Mouse (Mus musculus): ENCODE data around the gene Lif.

The Lif gene

DNA sequence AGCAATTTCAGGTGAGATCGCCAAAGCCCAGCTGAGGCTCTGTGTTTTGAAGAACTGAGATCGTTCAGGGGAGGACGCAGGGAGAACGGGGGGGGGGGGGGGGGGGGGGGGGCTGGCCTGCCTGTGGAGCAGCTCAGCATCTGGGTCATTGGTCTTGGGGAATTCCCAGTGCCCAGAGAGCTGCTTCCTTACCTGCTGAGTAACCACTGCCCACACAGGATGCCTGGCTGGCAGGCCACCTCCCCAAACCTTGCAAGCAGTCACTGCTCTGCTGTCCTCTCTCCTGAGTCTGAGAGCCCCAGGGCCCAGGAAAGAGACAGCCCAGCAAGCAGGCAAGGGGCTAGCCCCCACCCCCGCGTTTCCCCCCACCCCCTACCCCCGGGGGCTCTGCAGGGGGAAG, 5.5 kb downstream of the Lif start:
- DNase-seq (ENCODE audit: low spot score): no peak

DNA sequence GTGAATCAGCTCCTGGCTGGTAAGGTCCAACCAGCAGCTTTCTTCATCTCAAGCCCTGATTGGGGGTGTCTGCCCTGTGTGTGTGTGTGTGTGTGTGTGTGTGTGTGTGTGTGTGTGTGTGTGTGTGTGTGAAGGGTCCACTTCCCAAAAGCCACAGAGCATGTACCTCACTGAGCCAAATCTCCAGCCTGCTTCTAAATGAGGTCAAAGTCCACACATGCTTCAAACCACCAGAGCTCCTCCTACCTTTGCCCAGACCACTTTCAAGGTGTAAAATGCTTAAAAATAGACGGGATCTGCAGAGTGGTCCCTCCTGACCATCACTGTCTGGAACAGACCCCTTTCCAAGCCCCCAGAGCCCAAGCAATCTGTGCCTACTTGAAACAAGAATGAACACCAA, 5.9 kb downstream of the Lif start:
- no peak for DNase-seq (ENCODE audit: low spot score)

DNA sequence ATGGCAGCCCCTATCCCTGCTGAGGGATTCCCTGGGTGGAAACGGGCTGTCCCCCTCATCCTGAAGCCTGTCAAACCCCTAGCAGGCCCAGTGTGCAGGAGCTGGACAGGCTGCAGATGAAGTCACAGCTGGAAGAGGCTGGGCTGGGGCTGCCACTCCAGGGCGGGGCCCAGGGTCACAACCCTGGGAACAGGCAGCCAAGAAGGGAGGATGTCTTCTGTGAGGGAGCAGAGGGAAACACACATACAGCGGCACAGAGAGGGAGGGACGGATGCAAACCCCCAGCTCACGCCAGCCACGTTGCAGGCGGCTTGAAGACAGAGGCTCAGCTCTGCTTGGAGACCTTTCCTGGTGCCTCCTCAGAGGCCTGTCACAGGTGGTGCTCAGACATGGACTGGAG, 6.7 kb downstream of the Lif start:
- no peak for DNase-seq (ENCODE audit: low spot score)

DNA sequence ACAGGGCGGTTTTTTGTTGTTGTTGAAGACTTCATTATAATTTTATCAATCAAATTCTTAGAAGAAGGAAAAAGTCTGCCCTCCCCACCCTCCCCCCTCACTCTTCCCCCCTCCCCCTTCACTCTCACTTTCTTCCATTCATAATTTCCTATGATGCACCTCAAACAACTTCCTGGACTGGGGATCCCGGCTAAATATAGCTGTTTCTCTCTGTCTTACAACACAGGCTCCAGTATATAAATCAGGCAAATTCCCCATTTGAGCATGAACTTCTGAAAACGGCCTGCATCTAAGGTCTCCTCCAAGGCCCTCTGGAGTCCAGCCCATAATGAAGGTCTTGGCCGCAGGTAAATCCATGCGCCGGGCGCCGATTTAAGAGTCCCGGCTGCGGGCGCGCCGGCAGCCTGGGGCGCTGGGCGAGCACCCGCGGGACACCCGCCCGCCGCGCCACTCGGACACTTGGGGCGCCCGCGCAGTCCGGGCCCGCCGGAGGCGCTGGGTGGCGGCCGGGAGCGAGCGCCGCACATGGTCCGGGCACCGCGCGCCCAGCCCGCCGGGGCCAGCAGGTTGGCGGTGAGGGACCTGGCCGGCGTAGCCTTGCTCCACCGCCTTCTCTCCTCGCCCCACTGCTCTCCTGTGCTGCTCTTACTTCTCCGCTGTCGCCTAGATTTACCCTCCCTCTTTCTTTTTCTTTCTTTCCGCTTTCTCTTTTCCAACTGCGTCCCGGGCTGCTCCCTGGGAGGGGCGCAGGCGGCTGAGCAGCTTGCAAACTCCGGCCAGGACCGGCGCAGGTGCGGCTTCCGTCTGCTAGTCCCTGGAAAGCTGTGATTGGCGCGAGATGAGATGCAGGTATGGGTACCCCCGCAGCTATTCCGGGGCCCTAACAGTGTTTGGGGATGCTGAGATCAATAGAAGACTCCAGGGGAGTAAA, 9.2 kb downstream of the Lif start:
- DNase-seq (ENCODE audit: low spot score): no peak

- DNase-seq (ENCODE audit: low spot score): no peak
Observed at GRCm38 (mm10) chr11:4267202-4267578, 9.8 kb downstream of the Lif start.

DNA sequence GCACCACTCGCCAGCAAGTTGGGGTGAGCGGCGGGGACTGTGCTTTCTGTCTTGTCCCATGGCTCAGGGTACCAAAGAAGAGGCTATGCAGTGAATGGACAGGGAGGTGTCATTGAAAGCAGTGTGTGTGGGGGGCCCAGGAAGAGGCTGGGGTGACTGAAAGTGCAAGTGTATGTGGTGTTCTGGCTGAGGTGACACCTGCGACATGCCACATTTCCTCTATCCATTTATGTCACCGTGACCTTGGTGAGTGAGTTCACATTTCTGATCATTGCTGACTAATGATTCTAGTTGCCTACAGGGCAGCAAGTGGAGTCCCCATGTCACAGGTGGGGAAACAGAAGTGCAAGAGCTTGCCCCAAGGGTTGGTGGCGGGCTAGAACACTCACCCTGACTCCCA, 11.1 kb downstream of the Lif start:
- DNase-seq (ENCODE audit: low spot score): no peak

GRCm38 (mm10) chr11:4270744-4271459, 13.5 kb downstream of the Lif start:
- no peak for DNase-seq (ENCODE audit: low spot score)

DNA sequence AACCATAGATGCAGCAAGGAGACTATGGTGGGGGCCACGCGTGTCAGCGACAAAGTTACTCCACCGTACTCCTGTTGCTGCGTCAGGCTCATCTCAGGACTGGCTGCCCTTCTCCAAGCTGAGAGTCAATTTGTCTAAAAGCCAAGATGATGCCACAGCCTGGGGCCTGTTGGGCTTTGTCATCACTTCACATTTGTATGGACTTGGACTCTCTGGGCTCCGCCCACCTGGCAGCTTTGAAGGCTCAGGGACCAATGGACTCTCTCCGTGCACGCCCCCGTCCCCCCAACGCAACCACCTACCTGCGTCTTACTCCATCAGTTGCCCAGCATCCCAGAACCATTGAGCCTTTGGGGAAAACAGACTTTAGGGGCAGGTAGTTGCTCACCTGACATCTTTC, 14.2 kb downstream of the Lif start:
- DNase-seq (ENCODE audit: low spot score): no peak

GRCm38 (mm10) chr11:4276411-4276861, 19.1 kb downstream of the Lif start:
- DNase-seq (ENCODE audit: low spot score): no peak

DNA sequence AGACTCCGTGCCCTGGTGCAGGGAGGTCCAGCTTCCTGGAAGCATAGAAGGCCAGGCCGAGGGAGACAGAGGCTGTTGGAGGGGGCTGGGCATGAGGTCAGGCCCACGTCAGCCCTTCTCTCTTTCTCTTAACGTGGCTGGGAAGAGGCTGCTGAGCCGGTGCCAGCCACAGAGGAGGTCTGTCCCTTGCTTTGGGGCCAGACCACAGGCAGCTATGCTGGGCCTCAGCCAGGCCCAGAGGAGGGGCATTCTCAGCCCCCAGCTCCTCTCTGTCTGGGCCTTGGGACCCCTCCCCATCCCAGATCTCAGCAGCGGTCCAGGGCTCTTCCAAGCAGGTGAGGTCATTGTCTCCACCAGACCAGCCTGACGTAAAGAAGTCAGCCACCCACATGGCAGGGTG, 22.6 kb downstream of the Lif start:
- DNase-seq (ENCODE audit: low spot score): no peak

- DNase-seq (ENCODE audit: low spot score): no peak
Observed at GRCm38 (mm10) chr11:4281852-4282251, 24.5 kb downstream of the Lif start.

GRCm38 (mm10) chr11:4283627-4284026, 26.3 kb downstream of the Lif start:
- no peak for DNase-seq (ENCODE audit: low spot score)

- no peak for DNase-seq (ENCODE audit: low spot score)
Observed at GRCm38 (mm10) chr11:4289280-4289679, 31.9 kb downstream of the Lif start.

GRCm38 (mm10) chr11:4291639-4292038, 34.3 kb downstream of the Lif start:
- no peak for DNase-seq (ENCODE audit: low spot score)

DNA sequence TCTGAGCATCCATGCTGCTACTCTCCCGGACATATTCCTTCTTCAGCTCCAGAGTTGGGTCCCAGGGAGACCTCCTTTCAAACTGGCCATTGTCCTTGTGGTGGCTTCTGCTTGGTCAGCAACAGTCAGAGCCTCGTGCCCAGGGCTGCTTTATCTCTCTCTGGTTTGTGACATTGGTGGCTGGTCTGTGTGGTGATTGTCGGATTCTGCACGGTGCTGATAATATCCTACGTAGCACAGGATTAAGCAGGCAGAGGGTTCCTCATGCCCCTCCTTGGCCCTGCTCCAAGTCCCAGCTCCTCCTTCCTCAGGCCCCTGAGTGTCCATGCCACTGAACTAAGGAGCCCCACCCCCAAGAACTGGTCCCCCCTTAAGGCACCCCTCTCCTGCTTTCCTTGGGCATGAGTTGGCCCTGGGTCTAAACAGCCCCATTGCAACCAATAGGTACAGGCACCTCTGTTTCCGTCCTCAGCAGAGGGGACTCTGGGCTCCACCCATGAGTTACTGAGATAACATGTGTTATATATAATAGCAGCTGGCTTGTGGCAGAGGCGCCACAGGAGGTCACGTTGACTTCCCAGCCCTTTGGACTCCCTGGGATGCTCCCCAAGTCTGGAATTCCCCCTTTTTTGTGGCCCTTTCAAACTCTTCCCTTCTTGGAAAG, 35.0 kb downstream of the Lif start:
- DNase-seq (ENCODE audit: low spot score): no peak

DNA sequence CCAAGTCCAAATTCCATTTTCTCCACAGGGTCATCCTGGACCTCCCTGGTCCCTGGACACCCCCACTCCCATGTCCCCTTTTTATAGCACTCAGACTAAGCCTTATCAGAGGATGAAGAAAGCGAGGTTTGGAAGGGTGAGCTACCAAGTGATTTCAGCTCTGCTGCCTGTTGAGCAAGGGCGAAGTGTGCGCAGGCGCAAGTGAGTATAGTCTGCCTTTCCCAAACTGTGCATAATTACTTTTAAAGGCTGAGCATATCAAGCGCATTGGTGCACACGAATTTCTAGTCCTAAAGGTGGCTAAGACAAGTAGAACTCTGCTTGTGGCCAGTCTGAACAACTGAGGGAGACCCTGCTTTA, 35.5 kb downstream of the Lif start:
- no peak for DNase-seq (ENCODE audit: low spot score)

DNA sequence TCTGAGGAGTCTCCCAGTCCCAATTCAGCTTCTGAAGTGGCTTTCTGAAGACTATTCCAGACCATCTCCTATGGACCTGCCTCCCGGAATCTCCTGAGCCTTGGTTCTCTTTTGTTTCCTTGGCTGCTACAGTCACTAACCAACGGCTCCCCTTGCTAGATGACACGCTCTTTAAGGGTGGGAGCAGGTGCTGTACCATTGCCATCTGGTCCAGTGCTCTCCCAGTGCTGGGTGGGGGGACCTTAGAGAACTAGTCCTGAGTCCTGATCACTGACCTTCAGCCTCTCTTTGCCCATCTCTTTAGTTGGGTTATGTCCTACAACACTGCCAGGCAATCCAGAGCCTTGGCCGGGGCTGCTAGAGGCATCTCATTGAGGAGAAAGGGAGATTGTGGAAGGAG, 36.1 kb downstream of the Lif start:
- DNase-seq (ENCODE audit: low spot score): no peak

- no peak for DNase-seq (ENCODE audit: low spot score)
Observed at GRCm38 (mm10) chr11:4294047-4294446, 36.7 kb downstream of the Lif start.

GRCm38 (mm10) chr11:4294495-4295351, 37.4 kb downstream of the Lif start:
- no peak for DNase-seq (ENCODE audit: low spot score)

GRCm38 (mm10) chr11:4296610-4297275, 39.4 kb downstream of the Lif start:
- no peak for DNase-seq (ENCODE audit: low spot score)

DNA sequence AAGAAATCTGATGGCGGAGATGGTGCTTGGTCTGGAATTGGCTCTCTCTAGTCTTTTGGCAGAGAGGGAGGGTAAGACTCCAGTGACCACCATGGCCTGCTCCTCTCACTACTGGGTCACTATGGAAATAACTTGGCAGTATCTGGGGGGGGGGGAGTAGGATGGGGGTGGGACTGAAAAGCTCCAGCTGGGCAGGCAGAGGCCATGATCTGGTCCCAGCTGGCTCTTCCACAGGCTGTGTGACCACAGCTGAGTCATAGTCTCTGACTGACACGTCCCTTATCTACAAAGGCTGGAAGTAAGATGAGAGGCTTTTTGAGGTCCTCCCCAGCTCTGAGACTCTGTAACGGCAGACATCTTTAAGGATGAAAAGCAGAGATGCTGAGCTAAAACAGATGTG, 40.4 kb downstream of the Lif start:
- no peak for DNase-seq (ENCODE audit: low spot score)
